Mouse (Mus musculus) ES-CJ7 (cell line): ENCODE data around the gene Cyp4f37.

Source experiments
- DNase-seq: peaks from one replicate; pipeline ENCODE4 v3.0.0; 2011; ENCODE audit warnings: low read depth, low spot score

The Cyp4f37 gene

DNA sequence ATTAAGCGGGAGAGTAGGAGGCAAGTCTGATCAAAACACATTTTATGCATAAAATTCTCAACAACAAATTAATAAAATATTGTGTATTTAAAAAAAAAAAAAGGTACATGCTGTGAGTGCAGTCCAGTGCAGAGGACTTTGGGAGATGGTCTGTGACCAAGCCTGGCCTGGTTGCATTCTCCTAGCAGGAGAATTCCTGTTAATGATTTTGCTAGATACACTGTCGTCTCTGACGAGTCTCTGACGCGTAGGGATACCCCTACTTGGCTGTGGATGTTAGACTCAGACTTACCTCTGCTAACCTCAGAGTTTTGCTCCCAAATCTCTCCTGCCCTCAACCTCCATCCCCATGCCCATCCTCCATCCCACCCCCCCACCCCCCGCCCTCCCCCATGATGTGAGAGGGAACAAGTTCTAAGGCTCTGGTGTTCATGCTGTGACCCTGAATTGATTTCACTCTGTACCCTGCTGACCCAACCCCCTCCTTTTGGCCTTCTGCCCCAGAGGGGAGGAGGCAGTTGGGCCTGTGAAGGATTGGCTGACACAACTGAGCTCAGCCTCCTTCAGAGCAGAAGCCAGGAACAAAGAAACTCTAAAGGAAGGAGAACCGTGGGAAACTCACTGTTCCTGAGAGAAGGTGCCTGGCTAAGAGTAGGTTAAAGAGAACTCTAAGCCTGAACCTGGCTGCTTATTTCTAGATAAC lies 64.1 kb downstream of the Cyp4f37 start, which contains the start of gene Cyp4f15:
Gene Cyp4f15, plus strand, starts transcription at position 580 of the 703 bp plus-strand sequence.
- peak; percentile 25 for DNase-seq
